Mouse (Mus musculus): ENCODE measurements around the gene Lrrc66. TPM values are rescaled to one million over a fixed set of nuclear protein-coding genes. Genes with fewer than 3 reads are reported as not detected.

Gene Lrrc66
- total and polyA plus RNA-seq, 3 experiments = 1.1 TPM; not detected in 1

DNA sequence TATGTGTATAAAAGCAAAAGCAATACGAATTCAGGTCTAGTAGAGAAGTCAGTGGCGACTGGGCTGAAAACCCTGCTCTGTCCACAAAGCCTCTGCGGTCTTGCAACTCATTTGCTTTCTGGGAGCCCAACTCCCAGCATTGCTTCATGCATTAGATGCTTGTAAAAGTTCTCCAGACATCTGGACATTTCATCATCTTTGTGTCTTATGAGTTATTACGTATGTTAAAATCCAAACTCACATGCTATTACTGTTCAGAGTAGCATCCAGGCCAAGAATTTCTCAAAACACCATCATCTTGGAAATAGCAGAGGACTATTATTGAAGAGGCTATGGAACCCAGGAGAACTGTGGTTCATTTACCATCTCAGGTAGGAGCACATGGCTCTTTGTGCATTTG, 21.3 kb downstream of the Lrrc66 start:
- Histone ChIP-seq H3K9me3 (replicated peaks; ENCODE audit: insufficient read depth, low read length) (no peaks in the 10 kb centered on the region), H3K27ac (ENCODE audit: control insufficient read depth, low read depth, low read length) (no peak overlapping the region), H3K27me3 (ENCODE audit: control insufficient read depth in 1 of 2, insufficient read depth in 2 of 2, low read length in 2 of 2) (no peaks in the 10 kb centered on the region; a peak in 1 of 4 replicates), H3K36me3 (ENCODE audit: control insufficient read depth in 1 of 2, insufficient read depth in 2 of 2, low read length in 2 of 2) (no peaks in the 10 kb centered on the region), H3K9ac (ENCODE audit: control insufficient read depth, low read depth, low read length, poor library complexity, severe bottlenecking) (no peak overlapping the region), H3K4me1 (ENCODE audit: control insufficient read depth in 1 of 2, insufficient read depth in 2 of 2, low read length in 2 of 2) (no peaks in the 10 kb centered on the region), H3K4me3 (ENCODE audit: control insufficient read depth in 1 of 2, insufficient read depth in 1 of 2, low read depth in 2 of 2, low read length in 2 of 2) (no peak overlapping the region), H3K79me2 (ENCODE audit: control insufficient read depth, insufficient read depth, low read length, poor library complexity) (no peaks in the 10 kb centered on the region)
- no peak for TF ChIP-seq CTCF (IDR thresholded peaks at IDR 0.05 in 2 of 3, conservative IDR thresholded peaks at IDR 0.05 in 1 of 3; ENCODE audit: control insufficient read depth in 1 of 3, insufficient read depth in 1 of 3, low read depth in 2 of 3, low read length in 3 of 3, poor library complexity in 1 of 3, severe bottlenecking in 1 of 3)
- TF ChIP-seq MAX (IDR thresholded peaks at IDR 0.05; ENCODE audit: low read length) = no peak
- TF ChIP-seq EP300 (IDR thresholded peaks at IDR 0.05; ENCODE audit: low read depth in 1 of 2, low read length in 2 of 2) = no peak
- no peak for TF ChIP-seq TAL1 (IDR thresholded peaks at IDR 0.05; ENCODE audit: low read length)
- no peak for TF ChIP-seq USF1 (IDR thresholded peaks at IDR 0.05; ENCODE audit: low read depth, low read length)
- no peak for TF ChIP-seq JUND (IDR thresholded peaks at IDR 0.05; ENCODE audit: low read depth, low read length)
- TF ChIP-seq NELFE (IDR thresholded peaks at IDR 0.05; ENCODE audit: low read depth, low read length) = no peak
- no peak for TF ChIP-seq HCFC1 (IDR thresholded peaks at IDR 0.05; ENCODE audit: low read depth, low read length)
- TF ChIP-seq UBTF (IDR thresholded peaks at IDR 0.05; ENCODE audit: borderline replicate concordance, insufficient read depth, low read depth, low read length) = no peak
- no peak for TF ChIP-seq ZNF384 (IDR thresholded peaks at IDR 0.05; ENCODE audit: low read depth, low read length)
- TF ChIP-seq ZMIZ1 (IDR thresholded peaks at IDR 0.05; ENCODE audit: low read depth, low read length) = no peak
- TF ChIP-seq TCF12 (IDR thresholded peaks at IDR 0.05; ENCODE audit: low read depth, low read length) = no peak
- TF ChIP-seq RCOR1 (IDR thresholded peaks at IDR 0.05; ENCODE audit: low read depth, low read length) = no peak
- TF ChIP-seq GABPA (IDR thresholded peaks at IDR 0.05; ENCODE audit: low read depth, low read length) = no peak
- no peak for TF ChIP-seq SIN3A (IDR thresholded peaks at IDR 0.05; ENCODE audit: low read length)
- TF ChIP-seq GATA1 (IDR thresholded peaks at IDR 0.05; ENCODE audit: low read depth, low read length) = no peak
- TF ChIP-seq ZC3H11A (IDR thresholded peaks at IDR 0.05; ENCODE audit: low read depth, low read length) = no peak
- no peak for TF ChIP-seq ELF1 (IDR thresholded peaks at IDR 0.05; ENCODE audit: low read depth, low read length)
- TF ChIP-seq MXI1 (IDR thresholded peaks at IDR 0.05; ENCODE audit: low read depth, low read length) = no peak
- DNase-seq (ENCODE audit: low read depth, low spot score) = no peak

- no peak overlapping the region for H3K27ac ChIP-seq (ENCODE audit: control insufficient read depth, low read depth, low read length)
- H3K9me3 ChIP-seq (replicated peaks; ENCODE audit: insufficient read depth, low read length) = no peaks in the 10 kb centered on the region
Measured at GRCm38 (mm10) chr5:73604964-73605363, 27.4 kb downstream of the Lrrc66 start.

More at GRCm38 (mm10) chr5:73604964-73605363, 27.4 kb downstream of the Lrrc66 start:
- DNase-seq (ENCODE audit: low read depth, low spot score) = no peak
- no peaks in the 10 kb centered on the region; a peak in 1 of 4 replicates for H3K27me3 ChIP-seq (ENCODE audit: control insufficient read depth in 1 of 2, insufficient read depth in 2 of 2, low read length in 2 of 2)
- no peak overlapping the region for H3K4me3 ChIP-seq (ENCODE audit: control insufficient read depth in 1 of 2, insufficient read depth in 1 of 2, low read depth in 2 of 2, low read length in 2 of 2)
- no peaks in the 10 kb centered on the region for H3K79me2 ChIP-seq (ENCODE audit: control insufficient read depth, insufficient read depth, low read length, poor library complexity)
- no peak overlapping the region for H3K9ac ChIP-seq (ENCODE audit: control insufficient read depth, low read depth, low read length, poor library complexity, severe bottlenecking)
- no peak for TF ChIP-seq RCOR1 (IDR thresholded peaks at IDR 0.05; ENCODE audit: low read depth, low read length)
- TF ChIP-seq TAL1 (IDR thresholded peaks at IDR 0.05; ENCODE audit: low read length) = no peak
- TF ChIP-seq CHD1 (IDR thresholded peaks at IDR 0.05; ENCODE audit: low read depth, low read length) = no peak
- no peak for TF ChIP-seq SIN3A (IDR thresholded peaks at IDR 0.05; ENCODE audit: low read length)
- no peak for TF ChIP-seq CTCF (IDR thresholded peaks at IDR 0.05 in 2 of 3, conservative IDR thresholded peaks at IDR 0.05 in 1 of 3; ENCODE audit: control insufficient read depth in 1 of 3, insufficient read depth in 1 of 3, low read depth in 2 of 3, low read length in 3 of 3, poor library complexity in 1 of 3, severe bottlenecking in 1 of 3)
- no peak for TF ChIP-seq SMC3 (IDR thresholded peaks at IDR 0.05; ENCODE audit: low read depth, low read length)
- TF ChIP-seq POLR2AphosphoS5 (IDR thresholded peaks at IDR 0.05; ENCODE audit: borderline replicate concordance, low read depth, low read length) = no peak
- TF ChIP-seq GATA1 (IDR thresholded peaks at IDR 0.05; ENCODE audit: low read depth, low read length) = no peak
- H3K4me1 ChIP-seq (ENCODE audit: control insufficient read depth in 1 of 2, insufficient read depth in 2 of 2, low read length in 2 of 2) = no peaks in the 10 kb centered on the region
- H3K36me3 ChIP-seq (ENCODE audit: control insufficient read depth in 1 of 2, insufficient read depth in 2 of 2, low read length in 2 of 2) = no peaks in the 10 kb centered on the region
